Mouse (Mus musculus) heart, adult 9 months (tissue): ENCODE data around the gene Kazn.

Experiments
- DNase-seq, 2 experiments: peaks; one replicate each; pipeline ENCODE4 v3.0.0; 2022; ENCODE audit warnings: low spot score in 2 of 2

The Kazn gene

DNA sequence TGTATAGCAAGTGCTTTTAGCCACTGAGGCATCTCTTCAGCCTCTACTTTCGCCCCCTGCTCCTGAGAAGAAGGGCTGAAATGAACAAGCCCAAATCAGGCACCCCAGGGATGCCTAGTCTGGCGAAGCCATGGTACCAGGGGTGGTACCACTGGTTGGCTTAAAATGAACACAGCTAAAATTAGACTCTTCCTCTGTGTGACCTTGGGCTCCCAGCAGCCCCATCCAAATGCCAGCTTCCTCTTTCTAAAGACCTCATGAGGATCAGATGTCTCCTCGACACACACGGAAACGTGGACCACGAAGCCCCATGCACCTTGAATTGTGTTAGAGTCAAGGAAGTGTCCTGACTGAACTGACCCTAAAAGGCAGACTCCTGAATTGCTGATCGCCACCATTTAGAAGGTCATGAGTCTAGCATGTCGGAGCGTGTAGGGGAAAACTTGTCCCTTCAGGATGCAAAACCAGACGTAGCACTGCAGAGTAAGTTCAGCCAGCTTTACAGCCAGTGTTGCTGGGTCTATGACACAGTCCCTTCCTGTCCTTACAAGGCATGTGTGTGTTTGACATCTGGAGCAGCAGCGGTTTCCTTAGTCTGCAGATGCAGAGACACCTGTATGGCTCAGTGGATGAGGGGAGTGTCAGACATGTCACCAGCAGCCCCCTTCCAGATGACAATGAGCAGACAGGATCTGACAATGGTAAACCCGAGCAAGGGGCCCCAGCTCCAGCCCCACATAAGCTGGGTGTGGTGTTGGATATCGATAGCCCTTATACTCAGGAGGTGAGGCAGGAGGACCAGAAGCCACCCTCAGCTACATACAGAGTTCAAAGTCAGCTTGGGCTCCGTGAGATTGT is 159.3 kb downstream of the Kazn start:
- DNase-seq = peak in 1 of 2 experiments; percentile 52

DNA sequence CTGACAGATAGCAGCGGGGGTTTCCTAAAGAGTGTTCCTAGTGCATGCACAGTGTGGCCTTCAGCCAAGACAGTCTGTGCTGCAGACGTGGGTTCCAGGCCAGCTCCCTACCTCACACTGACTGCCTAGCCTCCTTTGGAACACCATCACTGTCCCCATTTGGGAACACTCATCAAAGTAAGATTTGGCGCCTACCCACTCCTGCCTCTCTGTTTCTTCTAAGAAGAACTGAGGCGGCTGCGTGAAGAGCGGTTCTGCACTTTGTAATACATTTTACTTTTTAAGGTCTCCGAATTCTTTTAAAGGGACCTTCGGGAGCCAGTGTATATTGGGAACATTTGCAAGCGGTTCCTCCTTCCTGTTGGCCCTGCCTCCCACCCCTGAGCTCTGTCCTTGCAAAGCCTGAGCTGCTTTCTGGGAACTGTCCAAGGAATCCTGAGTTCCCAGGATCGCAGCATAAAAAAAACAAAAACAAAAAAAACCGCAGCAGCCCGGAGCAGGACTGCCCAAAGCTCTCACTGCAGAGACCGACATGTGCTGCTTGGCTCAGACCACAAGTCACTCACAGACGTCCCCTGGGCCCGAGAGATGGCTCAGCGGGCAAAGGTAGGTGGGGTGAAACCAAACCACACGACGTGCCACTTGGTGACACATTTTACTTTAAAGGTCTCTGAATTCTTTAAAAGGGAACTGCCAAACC is 161.5 kb downstream of the Kazn start:
- DNase-seq = peak; percentile 63 to 66

DNA sequence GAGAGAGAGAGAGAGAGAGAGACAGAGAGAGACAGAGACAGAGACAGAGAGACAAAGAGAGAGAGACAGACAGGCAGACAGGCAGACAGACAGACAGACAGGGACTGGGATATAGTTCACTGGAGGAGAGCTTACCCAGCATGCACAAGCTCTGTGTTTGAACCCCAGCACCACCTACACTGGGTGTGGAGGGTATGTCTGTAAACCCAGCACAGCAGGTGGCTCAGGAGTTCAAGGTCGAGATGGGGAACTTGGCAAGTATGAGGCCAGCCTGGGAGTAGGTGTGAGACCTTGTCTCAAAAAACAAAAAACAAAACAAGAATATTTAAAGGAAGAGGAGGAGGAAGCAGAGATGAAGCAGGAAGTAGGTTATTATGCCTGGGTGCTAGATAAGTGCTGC is 162.3 kb downstream of the Kazn start:
- no peak for DNase-seq

- no peak for DNase-seq
Observed at GRCm38 (mm10) chr4:142075931-142076330, 163.3 kb downstream of the Kazn start.

- DNase-seq = no peak
Observed at GRCm38 (mm10) chr4:142074060-142074732, 165.0 kb downstream of the Kazn start.

- no peak for DNase-seq
Observed at GRCm38 (mm10) chr4:142071243-142071991, 167.8 kb downstream of the Kazn start.

GRCm38 (mm10) chr4:142070840-142071239 is 168.4 kb downstream of the Kazn start:
- peak in 1 of 2 experiments; percentile 51 for DNase-seq

DNA sequence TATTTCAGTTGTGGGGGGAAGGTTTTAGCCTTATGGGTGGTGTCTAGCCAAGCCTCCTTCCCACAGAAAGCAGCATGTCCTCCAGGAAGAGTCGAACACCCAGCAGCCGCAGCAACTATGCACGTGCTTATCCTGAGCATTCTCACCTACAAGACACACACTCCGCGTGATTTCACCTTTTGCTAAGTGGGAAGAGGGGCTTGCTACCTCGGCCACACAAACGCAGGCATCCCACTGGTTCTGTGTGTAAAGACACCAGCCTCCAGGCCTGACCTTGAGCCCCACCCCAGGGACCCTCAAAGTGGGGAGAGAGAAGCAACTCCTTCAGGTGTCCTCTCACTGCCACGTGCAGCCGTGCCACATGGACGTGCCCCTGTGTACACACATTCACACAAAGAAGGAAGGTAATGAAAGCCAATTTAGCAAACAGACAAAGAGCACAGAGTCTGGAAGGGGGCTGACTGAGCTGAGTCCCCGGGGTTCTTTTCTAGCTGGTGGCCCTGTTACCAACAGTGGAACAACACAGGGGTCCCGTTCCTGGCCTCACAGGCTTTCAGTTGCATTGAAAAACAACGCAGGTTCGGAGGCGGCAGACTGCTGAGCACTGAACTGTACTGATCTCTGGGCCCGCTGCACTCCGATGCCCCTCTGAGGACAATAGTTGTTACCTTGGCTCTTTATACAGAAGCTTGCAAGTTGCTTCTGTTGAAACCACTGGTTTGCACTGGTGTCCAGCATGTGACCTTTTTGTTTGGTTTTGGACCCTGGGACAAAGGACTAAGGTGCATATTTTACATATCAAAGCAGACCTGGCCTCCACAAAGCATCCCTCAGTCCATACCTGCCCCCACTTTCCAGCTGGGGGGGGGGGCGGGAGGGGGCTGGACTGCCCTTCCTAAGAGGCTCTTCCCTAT is 170.0 kb downstream of the Kazn start:
- DNase-seq = no peak

DNA sequence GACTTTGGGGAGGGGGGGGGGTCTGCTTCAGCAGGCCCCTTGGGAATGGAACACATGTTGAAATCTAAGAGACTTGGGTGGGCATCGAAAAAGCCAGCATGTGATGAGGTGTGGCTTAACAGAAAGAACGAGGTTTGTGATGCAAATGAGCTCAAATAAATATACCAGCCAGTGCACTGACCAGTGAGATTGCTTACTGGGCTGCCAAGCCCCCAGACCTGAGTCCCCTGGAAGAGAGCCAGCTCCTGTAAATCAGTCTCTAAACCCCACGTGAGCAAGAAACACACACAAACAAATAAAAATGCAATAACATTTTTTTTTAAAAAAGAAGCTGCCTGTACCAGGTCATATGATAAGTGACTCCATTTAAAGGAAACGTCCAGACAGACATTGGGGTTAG is 172.6 kb downstream of the Kazn start:
- no peak for DNase-seq

DNA sequence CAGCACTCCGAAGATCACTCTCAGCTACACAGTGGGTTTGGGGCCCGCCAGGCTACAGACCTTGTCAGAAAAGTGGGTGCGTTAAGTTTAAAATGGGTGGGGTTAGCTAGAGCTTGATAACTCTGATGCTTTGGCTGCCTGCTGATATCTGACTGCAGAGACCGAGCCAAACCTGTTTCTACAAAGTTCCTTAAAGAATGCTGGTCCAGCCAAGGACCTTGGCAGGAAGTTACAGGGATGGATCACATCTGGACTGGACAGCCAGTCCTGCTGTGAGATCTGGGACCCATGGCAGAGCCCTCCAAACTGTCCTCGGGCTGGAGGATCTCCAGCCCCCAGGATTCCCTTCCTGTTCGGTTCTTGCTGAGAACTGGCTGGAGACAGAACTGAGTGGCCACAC is 173.4 kb downstream of the Kazn start:
- DNase-seq = peak; percentile 60 to 64

GRCm38 (mm10) chr4:142065270-142065669 is 173.9 kb downstream of the Kazn start:
- DNase-seq = peak; percentile 69 to 73

GRCm38 (mm10) chr4:142064582-142065228 is 174.5 kb downstream of the Kazn start:
- DNase-seq = no peak

- DNase-seq = no peak
Observed at GRCm38 (mm10) chr4:142063057-142063534, 176.1 kb downstream of the Kazn start.

DNA sequence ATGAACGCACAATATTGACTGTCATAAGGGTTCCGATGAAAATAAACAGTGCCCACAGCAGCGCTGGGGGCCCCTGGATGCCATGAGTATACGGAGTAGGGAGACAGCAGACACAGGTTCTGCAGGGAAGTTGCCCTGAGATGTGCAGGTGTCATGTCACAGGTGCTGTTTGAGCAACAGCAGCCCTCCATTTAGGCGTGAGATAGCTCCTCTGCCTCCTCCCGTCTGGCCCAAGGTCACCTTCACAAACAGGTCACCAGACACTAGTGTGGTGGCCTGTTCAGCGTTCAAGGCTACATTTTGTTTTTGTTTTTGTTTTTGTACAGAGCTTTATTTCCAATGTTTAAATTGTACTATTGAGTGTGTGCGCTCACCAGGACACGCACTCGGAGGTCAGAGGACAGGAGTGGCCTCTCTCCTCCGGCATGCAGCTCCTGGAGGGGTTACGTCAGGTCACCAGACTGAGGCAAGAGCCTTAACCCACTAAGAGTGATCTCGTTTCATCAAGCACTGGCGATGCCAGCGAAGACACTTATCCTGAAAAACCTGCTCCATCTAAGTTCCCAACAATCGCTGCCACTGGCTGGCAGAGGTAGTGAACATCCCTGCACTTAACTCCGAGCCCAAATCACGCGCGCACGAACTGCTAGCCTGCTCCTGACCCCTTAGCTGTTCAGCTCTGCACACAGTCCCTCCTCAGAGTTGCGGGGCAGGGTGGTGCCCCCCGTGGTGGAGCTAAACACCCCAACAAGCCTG is 177.5 kb downstream of the Kazn start:
- DNase-seq = no peak

DNA sequence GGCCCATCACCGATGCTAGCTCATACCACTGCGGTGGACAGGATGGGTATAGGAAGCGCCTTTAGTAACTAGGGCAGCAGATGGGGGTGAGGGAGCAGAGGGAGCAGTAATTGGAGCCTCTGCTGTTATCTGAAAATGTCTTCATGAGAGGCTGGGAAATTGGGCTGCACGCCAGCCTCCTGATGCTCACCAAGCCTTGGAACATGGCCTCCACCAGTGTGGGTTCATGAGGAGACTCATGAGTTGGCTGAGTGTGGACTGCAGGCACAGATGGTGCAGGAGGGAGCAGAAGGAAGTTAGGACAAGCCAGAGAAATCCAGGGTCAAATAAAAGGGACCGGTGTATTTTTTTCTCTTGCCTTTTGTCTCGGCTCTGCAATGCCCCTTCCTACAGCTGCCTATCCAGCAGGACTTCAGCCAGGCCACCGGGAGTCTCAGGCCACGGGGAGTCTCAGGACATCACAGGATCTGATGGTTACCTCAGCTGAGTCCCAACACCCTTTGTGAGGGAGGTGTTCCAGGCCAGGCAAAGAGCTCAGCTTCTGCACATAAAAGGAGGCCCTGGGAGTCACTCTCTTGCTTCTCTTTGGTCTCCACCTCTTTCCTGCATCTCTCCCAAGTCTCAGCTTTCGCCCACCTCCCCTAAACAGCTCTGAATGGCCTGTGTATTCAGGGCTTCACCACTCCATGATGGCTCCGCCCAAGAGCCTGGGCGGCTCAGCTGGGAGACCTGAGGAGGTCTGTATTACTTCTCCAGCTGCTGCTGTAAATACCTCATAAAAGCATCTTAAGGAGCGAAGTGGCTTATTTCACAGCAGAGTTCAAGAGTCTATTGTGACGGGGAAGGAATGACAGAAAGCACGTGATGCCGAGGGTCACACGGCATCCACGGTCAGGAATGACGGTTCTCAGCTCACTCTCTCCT is 178.5 kb downstream of the Kazn start:
- peak in 1 of 2 experiments; percentile 59 for DNase-seq

DNA sequence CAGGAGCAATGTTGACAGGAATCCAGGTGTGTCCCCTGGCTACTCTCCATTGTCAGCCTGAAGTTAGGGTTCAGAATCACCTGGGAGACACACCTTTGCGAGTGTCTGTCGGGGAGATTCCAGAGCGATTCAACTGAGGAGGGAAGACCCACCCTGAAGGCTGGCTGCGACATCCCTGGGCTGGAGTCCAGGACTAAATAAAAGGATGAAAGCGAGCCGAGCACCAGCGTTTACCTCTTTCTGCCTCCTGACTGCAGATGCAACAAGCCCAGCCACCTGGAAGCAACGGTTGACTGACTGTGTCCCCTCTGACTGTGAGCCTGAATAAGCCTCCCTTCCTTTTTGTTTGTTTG is 179.4 kb downstream of the Kazn start:
- DNase-seq = no peak

- DNase-seq = no peak
Observed at GRCm38 (mm10) chr4:142059113-142059840, 179.9 kb downstream of the Kazn start.
